Mouse (Mus musculus): ENCODE measurements around the gene Plekhs1.

DNA sequence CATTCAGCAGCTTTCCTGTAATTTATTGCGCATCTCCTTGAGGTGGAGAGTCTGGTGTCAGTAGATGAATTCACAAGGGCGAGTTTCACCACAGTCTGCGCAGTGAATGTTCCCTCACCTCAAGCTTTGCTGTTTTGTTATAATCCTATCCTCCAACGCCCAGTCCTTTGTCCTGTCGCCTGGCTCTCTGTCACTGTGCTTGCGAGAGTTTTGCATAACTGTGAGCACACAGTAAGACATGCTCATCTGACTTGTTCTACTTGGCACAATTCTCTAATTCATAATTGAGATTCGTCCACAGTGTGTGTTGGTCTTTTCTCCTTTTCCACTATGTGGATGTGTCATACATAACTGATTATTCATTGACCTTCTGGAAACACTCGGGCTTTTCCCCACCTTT, 5.0 kb downstream of the Plekhs1 start:
- TF ChIP-seq CTCF (IDR thresholded peaks at IDR 0.05; ENCODE audit: control insufficient read depth, insufficient read depth, low read length): no peak
- no peak for TF ChIP-seq POLR2A (IDR thresholded peaks at IDR 0.05; ENCODE audit: borderline replicate concordance, control insufficient read depth, low read depth, low read length)
